Mouse (Mus musculus): ENCODE measurements around the gene Rnase2a. TPM values are rescaled to one million over a fixed set of nuclear protein-coding genes. Genes with fewer than 3 reads are reported as not detected.
"Not testable (repeated sequence)": the region's sequence is repeated elsewhere in the genome, so short reads cannot be mapped to it uniquely, and the experiment has no call there.

Gene Rnase2a
- polyA plus RNA-seq (2017; shearing (Covaris generic)) = not detected

DNA sequence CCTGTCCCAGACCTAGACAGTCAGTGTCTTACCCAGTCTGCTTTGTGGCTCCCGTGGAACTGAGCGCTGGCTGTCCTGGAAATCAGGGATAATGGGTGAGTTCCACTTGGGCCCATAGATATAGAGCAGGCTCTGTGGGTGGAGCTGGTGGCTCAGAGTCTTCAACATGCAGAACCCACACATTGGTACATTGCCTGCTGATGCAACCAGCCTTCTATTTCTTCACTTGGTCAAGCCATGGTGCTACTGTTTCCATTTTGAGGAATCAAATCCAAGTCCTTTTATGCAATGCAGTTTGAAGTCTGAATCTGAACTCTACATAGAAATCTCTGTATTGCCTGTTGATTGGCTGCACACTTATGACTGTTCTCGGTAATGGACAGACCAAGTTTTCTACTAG, at the start of gene Rnase2a:
Gene Rnase2a (minus strand): TSS at position 72 of the 400 bp plus-strand sequence.
- no peak for ATAC-seq

DNA sequence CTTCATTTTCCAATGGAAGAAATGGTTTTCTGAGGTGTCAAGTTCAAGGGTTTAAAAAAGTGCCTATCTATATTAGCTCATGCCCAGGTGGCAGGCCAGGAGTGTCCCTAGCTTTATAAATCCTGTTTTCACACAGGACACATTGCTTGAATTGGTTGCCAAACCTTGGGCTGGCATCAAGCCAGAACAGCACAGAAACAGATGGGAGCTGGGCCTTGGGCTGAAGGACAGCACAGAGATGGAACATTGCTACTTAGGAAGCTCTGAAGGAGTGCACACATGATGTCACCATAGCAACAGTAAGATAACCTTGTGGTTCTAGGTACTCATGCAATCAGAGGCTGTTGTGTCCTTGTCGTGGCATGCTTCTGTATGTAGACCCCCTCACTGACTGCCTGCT, 35.6 kb upstream of the Rnase2a start:
- ATAC-seq = no peak

DNA sequence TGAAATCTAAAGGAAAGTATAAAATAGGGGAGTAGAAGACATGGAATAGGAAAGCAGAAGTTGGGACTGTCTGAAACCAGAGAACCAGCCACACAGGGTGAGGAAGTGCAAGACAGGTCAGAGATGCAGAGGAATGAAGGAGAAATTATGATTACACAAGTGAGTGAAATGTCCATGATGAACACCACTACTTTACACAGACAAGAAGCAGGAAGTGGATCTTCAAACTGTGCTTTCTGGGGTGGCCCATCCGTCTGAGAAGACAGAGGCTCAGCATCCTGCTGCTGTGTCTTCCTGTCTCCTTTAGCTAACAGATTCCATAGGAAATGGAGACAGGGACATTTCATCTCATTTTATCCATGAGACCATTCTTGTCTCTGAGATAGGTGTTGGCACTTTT, 22.6 kb upstream of the Rnase2a start:
- ATAC-seq = not testable (repeated sequence)

DNA sequence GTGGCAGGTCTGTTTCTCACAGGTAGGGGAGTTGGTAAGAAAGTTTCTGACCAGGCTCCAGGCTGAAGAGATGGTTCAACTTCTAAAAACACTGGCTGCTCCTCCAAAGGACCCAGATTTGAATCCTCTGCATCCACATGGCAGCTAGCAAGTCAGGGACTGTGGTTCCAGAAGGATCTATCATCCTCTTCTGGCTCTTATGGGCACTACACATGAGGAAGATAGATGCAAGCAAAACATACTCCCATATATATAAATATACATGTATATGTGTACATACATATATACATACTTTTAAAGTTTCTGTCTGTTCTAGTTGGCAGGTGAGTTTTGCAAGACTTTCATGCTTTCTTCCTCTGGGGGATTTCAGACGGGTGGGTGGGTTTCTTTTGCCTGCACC, 12.8 kb upstream of the Rnase2a start:
- no peak for ATAC-seq

DNA sequence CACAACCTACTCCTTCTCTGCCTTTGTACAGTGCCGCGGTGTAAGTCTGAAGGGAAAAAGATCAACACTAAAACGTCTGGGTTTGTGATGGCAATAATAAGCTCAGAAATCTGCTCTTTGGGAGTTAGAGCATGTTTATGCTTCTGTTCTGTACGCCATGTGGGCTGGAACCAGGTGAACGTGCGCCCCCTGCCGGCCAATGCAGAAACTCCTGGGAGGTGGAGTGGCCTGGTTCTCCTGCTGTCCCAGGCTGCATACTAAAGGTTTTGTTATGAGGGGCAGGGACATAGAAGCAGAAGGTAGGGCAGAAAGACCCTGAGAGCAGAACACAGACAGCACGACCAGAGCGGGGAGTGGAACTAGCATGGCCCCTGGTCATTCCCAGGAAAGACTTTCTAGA, 10.2 kb upstream of the Rnase2a start:
- ATAC-seq = no peak

DNA sequence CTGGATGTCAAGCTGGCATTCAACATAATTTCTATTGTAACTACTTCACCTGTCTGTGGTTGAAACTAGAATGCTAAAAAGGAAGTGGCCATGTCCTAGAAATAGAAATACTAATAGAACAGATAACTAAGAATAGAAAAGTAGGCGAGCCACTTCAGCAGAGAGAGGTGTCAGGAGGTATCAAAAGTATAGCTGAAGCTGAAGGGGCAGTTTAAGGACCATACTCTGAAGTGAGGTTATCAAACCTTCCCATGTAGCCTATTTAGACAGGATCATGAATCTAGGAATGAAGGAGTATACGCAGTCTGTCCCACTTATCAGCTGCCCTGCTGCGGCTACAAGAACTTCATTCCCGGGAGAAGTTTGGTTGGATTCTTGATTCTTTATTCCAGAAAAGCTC, 9.8 kb upstream of the Rnase2a start:
- no peak for ATAC-seq

DNA sequence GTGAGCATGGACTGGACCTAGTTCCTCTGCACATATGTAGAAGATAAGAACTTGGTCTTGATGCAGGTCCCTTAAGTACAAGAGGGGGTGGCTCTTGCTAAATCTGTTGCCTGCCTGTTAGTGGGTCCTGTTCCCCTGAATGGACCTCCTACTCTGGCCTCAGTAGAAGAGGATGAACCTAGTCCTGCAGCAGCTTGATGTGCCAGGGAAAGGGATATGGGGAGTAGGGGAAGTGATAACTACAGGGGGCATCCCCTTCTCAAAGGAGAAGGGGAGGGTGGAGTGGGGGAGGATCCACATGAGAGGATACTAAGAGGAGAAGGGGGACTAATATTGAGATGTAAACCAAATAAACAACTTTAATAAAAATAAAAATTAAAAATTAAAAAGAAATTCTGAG, 6.5 kb upstream of the Rnase2a start:
- ATAC-seq = no peak

DNA sequence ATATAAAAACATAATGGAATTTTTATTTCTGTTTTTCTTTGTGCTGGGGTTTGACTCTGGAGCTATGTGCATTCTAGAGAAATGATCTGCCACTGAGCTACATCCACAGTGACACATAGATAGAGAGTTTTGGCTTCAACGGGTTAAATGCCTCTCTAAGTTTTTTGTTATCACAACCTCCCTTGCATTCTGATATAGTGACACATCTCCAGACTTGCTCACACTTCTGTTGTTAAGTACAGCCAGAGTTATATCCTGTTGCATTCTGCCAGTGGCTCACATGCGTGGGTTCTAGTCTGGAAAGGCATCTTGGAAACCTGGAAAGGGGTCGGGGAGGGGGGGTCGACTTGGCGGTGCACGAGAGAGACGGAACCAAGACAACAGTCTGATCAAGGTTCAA, 3.8 kb upstream of the Rnase2a start:
- no peak for ATAC-seq

DNA sequence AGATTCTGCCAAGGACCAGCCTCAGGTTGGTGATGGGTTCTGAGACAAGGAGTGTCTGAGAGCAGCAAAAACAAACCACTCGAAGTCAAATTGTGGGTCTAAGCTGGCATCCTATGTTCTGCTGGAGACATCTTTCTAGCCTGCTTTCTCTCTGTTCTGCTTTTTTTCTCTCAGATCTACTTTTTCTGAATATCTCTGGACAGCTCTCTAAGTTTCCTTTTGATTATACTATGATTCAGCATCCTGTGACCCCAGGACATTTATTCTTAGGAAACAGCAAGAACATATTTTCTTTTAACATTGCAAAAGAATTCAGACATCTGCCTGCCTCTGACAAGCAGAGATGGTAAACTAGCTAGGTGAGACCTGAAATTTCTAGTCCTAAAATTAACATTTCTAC, 2.3 kb downstream of the Rnase2a start:
- ATAC-seq = no peak

DNA sequence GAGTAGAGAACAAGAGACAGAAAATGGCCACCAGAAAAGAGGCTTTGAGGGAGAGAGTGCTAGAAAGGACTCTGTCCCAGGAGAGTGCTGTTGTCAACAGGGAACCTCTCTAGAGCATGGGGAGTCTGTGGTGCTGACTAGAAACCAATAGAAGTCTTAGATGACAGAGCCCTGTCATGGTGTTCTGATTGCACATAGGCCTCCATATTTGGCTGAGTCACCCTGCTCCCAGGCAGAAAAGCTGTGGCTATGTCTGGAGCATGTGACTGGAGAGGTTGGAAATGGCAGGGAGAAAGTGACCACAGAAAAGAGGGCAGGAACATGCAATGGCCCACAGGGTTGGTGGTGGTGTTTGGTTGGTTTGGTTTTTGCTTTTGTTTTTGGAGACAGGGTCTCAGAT, 3.7 kb downstream of the Rnase2a start:
- ATAC-seq = not testable (repeated sequence)

DNA sequence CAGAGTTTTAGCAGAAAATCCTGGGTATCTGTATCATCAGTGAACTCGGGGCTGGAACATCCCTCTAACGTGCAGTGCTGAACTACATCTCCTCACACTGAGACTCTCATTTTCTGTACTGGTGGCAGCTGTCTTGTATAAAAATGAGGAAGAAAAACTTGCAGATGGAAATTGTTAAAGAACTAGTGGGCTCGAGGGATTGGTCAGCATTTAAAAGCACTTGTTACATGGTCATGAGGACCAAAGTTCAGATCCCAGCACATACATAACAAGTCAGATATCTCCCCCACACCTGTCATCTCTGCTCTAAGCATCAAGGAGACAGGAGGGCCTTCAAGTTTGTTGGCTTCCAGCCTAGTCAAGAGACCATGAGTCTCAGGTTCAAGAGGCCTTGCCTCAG, 5.6 kb downstream of the Rnase2a start:
- ATAC-seq = no peak

DNA sequence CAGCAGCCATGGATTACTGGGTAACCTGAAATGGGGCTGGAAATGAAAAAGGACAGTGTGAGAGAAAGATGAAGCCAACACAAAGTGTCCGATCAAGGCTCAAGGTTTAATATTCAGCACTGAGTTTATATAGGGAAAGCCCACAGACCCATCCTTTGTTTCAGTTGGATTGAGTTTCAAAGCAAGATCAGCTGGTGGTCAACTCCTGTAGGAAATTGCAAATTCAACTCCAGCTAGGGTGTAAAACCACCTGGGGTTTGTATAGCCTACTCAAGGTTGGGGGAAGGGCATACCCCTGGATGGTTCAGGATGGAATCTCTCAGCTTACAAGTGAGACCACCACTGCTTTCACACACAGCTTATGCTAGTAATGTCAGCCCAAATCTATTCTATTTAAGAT, 8.2 kb downstream of the Rnase2a start:
- no peak for ATAC-seq

DNA sequence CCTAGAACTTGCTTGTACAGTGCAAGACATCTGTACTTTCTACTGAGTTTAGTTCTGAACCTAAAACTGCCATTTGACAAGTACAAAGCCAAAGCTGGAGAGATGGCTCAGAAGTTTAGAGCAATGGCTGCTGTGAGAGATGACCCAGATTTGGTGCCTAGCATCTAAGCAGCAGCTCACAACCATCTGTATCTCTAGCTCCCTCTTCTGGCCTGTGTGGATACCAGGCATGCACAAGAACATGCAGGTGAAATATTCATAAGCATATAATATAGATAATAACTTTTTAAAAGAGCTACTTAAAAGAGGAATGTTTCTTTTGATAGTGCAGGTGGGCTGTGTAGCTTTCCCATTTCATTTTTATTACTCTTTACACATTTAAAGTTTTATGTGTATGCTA, 15.0 kb downstream of the Rnase2a start:
- no peak for ATAC-seq

DNA sequence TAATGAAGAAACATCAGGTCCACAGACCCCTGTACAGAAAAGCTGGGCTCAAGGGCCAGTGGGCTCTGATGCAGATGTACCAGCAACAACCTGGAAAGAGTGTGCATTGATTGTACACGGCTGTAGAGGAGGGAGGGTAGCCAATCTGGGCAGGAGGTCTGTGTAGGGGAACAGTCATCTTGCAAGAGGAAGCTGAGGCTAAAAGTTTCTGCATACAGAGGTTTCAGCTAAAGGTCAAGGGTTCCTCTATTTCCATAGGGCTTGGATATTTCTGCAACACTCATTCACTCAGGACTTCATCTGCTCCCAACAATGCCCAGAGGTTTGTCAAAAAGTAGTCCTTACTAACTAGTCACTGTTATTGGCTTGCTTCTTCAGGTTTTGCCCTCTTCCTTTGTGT, 18.4 kb downstream of the Rnase2a start:
- not testable (repeated sequence) for ATAC-seq

DNA sequence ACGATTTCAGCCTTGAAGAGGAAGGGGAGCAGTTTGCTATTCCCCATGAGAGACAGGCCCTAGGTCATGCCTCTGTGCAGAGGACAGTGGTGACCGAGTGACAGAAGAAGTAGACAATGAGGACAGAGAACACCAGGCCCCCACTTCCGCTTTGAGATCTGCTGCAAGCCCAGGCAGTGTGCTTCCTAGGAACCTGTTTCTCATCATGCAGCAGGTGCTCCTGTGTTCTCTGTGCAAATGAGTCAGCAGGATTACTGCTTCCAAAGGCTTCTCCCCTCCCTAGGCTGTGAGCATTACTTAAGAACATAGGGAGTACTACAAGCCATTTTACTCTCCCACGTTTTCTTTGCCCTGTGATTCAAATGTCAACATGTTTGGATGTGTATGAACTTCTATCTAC, 26.3 kb downstream of the Rnase2a start:
- ATAC-seq = not testable (repeated sequence)

DNA sequence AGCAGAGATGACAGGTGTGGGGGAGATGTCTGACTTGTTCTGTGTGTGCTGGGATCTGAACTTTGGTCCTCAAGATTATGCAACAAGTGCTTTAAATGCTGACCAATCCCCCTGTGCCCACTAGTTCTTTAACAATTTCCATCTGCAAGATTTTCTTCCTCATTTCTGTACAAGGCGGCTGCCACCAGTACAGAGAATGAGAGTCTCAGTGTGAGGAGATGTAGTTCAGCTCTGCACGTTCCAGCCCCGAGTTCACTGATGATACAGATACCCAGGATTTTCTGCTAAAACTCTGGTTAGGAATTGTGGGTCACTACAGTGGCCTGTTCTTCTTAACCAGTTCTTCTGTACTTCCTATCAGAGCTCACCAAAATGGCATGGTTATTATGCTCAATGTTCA, 35.8 kb downstream of the Rnase2a start:
- not testable (repeated sequence) for ATAC-seq

Other genes starting within 250 kb of the Rnase2a start
- not detected for gene Rnase10, start 248.4 kb downstream of the Rnase2a start, polyA plus RNA-seq (2017; shearing (Covaris generic))
- gene Rnase9, start 214.2 kb downstream of the Rnase2a start, polyA plus RNA-seq (2017; shearing (Covaris generic)) = not detected
- gene Rnase11, start 205.9 kb downstream of the Rnase2a start, polyA plus RNA-seq (2017; shearing (Covaris generic)) = not detected
- not detected for gene Rnase12, start 198.5 kb downstream of the Rnase2a start, polyA plus RNA-seq (2017; shearing (Covaris generic))
- not detected for gene Olfr750, start 181.7 kb downstream of the Rnase2a start, polyA plus RNA-seq (2017; shearing (Covaris generic))
- 10 to 100 TPM; 11.7 to 15.5 TPM for gene Rnase4, start 165.0 kb downstream of the Rnase2a start, polyA plus RNA-seq (2017; shearing (Covaris generic))
- 1 to 10 TPM; 3.7 to 6.6 TPM for gene Ang, start 165.0 kb downstream of the Rnase2a start, polyA plus RNA-seq (2017; shearing (Covaris generic))
- gene Eddm3b, start 141.7 kb downstream of the Rnase2a start, polyA plus RNA-seq (2017; shearing (Covaris generic)) = not detected
- gene Rnase6, start 132.2 kb downstream of the Rnase2a start, polyA plus RNA-seq (2017; shearing (Covaris generic)) = 1 to 10 TPM; 1.9 to 6.0 TPM
- not detected for gene Rnase1, start 109.3 kb downstream of the Rnase2a start, polyA plus RNA-seq (2017; shearing (Covaris generic))
- not detected for gene Rnase2b, start 93.9 kb downstream of the Rnase2a start, polyA plus RNA-seq (2017; shearing (Covaris generic))
- gene Ang2, start 57.0 kb downstream of the Rnase2a start, polyA plus RNA-seq (2017; shearing (Covaris generic)) = not detected
- not detected for gene Ear14, start 52.7 kb downstream of the Rnase2a start, polyA plus RNA-seq (2017; shearing (Covaris generic))
- gene Gm7247, start 105.6 kb upstream of the Rnase2a start, polyA plus RNA-seq (2017; shearing (Covaris generic)) = not detected
- gene Vmn2r88, start 154.7 kb upstream of the Rnase2a start, polyA plus RNA-seq (2017; shearing (Covaris generic)) = not detected
- gene Vmn2r89, start 195.7 kb upstream of the Rnase2a start, polyA plus RNA-seq (2017; shearing (Covaris generic)) = not detected